Mouse (Mus musculus) embryonic fibroblast, embryonic 13.5 days (primary cell): ENCODE measurements around the gene Micu2. TPM values are rescaled to one million over a fixed set of nuclear protein-coding genes. Genes with fewer than 3 reads are reported as not detected.

Experiments used
- H3K27ac ChIP-seq: 2 replicates; pipeline ENCODE4 v1.5.1; 2012; ENCODE audit warnings: low read length, control low read depth, inconsistent platforms; ENCODE audit not compliant: insufficient read depth
- H3K4me1 ChIP-seq: 2 replicates; pipeline ENCODE4 v1.6.1; 2011; ENCODE audit warnings: low read length; ENCODE audit not compliant: control insufficient read depth, insufficient read depth
- H3K4me3 ChIP-seq: 2 replicates; pipeline ENCODE4 v1.5.1; 2011; ENCODE audit warnings: mild to moderate bottlenecking, control low read depth, low read length; ENCODE audit not compliant: insufficient read depth
- CTCF ChIP-seq: IDR thresholded peaks from 2 replicates; pipeline ENCODE4 v1.5.1; 2011; ENCODE audit warnings: mild to moderate bottlenecking, control low read depth, low read length, moderate library complexity, borderline replicate concordance; ENCODE audit not compliant: insufficient read depth
- POLR2A ChIP-seq: IDR thresholded peaks from 2 replicates; pipeline ENCODE4 v1.6.1; 2011; ENCODE audit warnings: low read depth, mild to moderate bottlenecking, control low read depth, low read length, moderate library complexity
- polyA plus RNA-seq: library from polyadenylated mRNA; stranded (reverse); fragments of >200 nt; gene quantifications from 2 replicates; pipeline ENCODE4 v1.2.4, GENCODE M21; 2011; ENCODE audit warnings: low read depth; ENCODE audit not compliant: missing spikeins, insufficient read length

Micu2 gene
- polyA plus RNA-seq, 1 experiment = 91.3 TPM

GRCm38 (mm10) chr14:57881793-57882192, 117.3 kb downstream of the Micu2 start:
- Histone ChIP-seq H3K27ac (peak overlapping the region; percentile 65; the same call in 1 of the 2 replicates), H3K4me1 (peaks cover 2% of the 10 kb centered on the region; the same call in 1 of the 2 replicates), H3K4me3 (no peak overlapping the region)
- TF ChIP-seq POLR2A (no peak), CTCF (no peak; the same call in 1 of the 2 replicates)

- TF ChIP-seq CTCF (no peak), POLR2A (no peak)
- H3K4me1 ChIP-seq = peaks cover 2% of the 10 kb centered on the region; the same call in 1 of the 2 replicates
- H3K27ac ChIP-seq = no peak overlapping the region
- no peak overlapping the region for H3K4me3 ChIP-seq
Observed at GRCm38 (mm10) chr14:57881074-57881473, 118.0 kb downstream of the Micu2 start.

DNA sequence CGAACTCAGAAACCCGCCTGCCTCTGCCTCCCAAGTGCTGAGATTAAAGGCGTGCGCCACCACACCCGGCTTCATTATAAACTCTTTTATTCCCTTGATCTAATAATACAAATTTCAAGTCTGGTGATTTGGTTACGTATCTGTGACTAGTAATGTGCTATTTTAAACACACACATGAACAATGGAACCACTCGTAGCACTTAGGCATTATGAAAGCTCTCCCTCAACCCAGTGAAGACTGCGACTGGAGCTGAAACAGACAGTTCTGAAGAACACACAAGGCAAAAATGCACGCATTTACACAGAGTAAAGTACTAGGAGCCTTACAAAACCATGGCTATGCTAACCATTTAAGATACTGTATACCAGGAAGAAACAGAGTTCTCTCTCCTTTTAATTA, 121.1 kb downstream of the Micu2 start:
- Histone ChIP-seq H3K27ac (no peak overlapping the region), H3K4me1 (peaks cover 2% of the 10 kb centered on the region), H3K4me3 (no peak overlapping the region)
- TF ChIP-seq CTCF (no peak), POLR2A (no peak)

DNA sequence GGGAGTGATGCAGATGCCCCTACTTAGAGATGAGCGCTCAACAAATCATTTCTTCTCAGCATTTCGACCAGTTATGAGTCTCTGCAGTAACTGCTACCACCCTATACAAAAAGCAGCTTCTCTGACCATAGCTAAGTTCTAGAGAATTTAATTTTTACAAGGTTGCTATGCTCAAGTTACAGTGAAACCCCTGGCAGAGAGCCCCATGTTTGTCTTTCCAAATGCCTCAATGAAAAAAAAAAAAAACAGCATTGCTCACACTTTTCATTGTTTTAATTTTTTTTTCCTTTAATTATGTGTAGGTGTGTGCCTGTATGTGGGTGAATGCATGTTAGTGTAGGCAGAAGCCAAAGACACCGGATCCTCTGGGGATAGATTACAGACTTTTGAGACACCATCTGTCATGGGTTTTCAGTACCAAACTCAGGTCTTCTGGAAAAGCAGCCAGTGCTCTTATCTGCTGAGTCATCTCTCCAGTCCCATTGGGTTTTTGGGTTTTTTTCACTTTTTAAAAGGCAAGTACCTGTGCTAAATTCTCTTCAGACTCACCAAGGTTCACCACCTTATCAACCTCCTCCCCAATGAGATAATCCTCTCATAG, 132.3 kb downstream of the Micu2 start:
- H3K4me3 ChIP-seq = no peak overlapping the region
- TF ChIP-seq POLR2A (no peak), CTCF (no peak)
- peaks cover 3% of the 10 kb centered on the region for H3K4me1 ChIP-seq
- peak overlapping the region; percentile 65 for H3K27ac ChIP-seq

Other genes with a start within 250 kb of the Micu2 start
- 50.8 and 52.7 TPM in 2 replicates for gene Lats2, start 240.9 kb downstream of the Micu2 start, polyA plus RNA-seq
- gene Sap18, start 201.1 kb downstream of the Micu2 start, polyA plus RNA-seq = 18.7 and 57.7 TPM in 2 replicates
- 12.1 and 18.5 TPM in 2 replicates for gene Ska3, start 173.1 kb downstream of the Micu2 start, polyA plus RNA-seq
- 47.5 and 52.0 TPM in 2 replicates for gene Mrpl57, start 173.0 kb downstream of the Micu2 start, polyA plus RNA-seq
- gene Zdhhc20, start 109.0 kb downstream of the Micu2 start, polyA plus RNA-seq = 75.6 and 83.8 TPM in 2 replicates
- gene Fgf9, start 71.3 kb upstream of the Micu2 start, polyA plus RNA-seq = 0.60 and 1.4 TPM in 2 replicates